Mouse (Mus musculus) heart, postnatal 25 days (tissue): ENCODE measurements around the gene Ube2v1. TPM values are rescaled to one million over a fixed set of nuclear protein-coding genes. Genes with fewer than 3 reads are reported as not detected.

Source experiments
- DNase-seq: peaks from one replicate; pipeline ENCODE4 v3.0.0; 2022; ENCODE audit warnings: low spot score
- intact Hi-C: fragments of 180-260 bp; cut with DNase I; formaldehyde crosslinking; loops from one replicate; pipeline ENCODE4 v1.15.1; 2025
- total RNA-seq, 2 experiments: library from RNA; stranded (reverse); gene quantifications; 2 replicates each; pipeline ENCODE4 v1.2.3; 2021

The Ube2v1 gene
- total RNA-seq, 2 experiments from 2014 or later: 99.3 to 105 TPM

GRCm38 (mm10) chr2:167597492-167598186, 34.3 kb downstream of the Ube2v1 start:
- peak; percentile 52 for DNase-seq
- intact Hi-C loops: no loop called here

DNA sequence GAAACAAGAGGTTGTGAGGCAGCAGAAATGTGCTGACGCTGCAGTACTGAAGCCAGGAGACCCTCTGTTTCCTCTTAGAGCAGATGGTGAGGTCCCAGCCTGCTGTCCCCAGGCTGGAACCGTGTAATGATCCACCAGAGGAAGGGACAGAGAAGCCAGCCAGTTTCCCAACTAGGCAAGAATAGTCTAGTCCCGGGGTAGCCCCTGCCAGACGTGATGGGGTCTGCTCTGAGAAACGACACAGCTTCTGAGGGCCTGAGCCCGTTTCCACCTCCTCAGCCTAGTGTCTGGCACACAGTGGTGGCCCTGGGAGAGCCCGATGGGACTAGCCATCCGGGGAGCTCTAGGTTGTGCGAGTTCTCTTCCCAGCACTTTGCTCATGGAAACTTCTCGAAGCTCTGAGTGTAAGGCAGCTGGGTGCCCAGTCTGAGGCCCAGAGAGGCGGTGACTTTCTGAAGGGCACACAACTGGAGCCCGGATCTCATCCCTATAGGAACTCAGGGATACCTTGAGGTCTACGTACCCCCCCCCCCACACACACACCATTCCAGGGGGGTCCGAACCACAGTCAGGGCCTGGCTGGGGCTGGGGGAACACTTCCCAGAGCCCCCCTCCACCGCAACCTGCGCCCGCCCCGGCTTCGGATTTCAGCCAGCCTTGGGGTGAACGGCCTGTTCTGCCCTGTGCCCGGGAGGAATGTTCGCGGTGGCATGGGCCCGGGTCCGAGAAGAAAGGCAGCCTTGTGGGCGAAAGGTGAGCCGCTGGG, 35.0 kb downstream of the Ube2v1 start:
- intact Hi-C loops: no loop called here
- DNase-seq: no peak

DNA sequence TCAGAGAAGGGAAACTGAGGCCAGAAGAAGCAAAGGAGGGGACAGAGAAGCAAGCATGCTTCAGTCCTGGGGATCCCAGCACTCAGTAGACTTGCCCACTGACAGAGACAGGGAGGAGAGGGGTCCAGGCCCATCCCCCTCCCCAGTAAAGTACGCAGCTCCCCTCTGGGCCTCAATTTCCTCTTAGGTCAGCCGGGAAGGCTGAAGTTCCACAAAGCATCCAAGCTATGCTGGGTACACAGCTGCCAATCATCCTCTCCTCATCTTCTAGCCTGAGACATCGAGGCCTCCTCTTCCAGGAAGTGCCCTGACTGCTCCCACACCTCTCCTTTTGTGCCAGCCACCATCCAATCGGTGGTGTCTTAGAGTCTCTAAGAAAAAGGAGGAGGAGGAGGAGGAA, 35.6 kb downstream of the Ube2v1 start:
- intact Hi-C loops: no loop called here
- no peak for DNase-seq

- DNase-seq: peak; percentile 65
- intact Hi-C loops: loop anchor here (2.0 kb wide), 1 partner anchor 29 kb away; no protein-coding TSS in a partner anchor
Measured at GRCm38 (mm10) chr2:167595761-167596171, 36.1 kb downstream of the Ube2v1 start.

DNA sequence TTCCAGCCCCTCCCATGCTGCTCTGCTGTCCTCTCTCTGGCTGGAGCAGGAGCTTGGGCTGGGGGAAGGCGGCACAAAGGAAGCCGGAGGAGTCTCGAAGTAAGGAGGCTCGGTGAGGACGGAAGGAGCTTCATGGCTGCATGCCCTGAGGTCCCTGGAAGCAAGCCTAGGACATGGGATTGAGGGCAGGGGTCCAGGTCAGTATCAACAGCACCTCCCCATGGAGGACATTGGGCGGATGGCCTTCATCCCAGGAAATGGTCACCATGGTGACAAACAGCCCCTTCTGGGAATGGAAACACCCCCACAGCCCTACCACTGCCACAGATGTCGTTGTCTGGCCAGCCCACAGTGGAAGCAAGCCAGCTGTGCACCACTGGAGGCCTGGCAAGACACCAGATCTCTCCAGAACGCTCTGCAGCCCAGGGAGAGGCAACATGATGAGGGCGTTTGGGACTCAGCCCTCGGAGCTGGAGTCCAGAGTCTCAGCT, 37.4 kb downstream of the Ube2v1 start:
- intact Hi-C loops: loop anchor here (2.0 kb wide), 1 partner anchor 28 kb away; no protein-coding TSS in a partner anchor
- peak; percentile 95 for DNase-seq

- DNase-seq: no peak
- intact Hi-C loops: loop anchor here (2.0 kb wide), 1 partner anchor 27 kb away; no protein-coding TSS in a partner anchor
Measured at GRCm38 (mm10) chr2:167593551-167594250, 38.2 kb downstream of the Ube2v1 start.

DNA sequence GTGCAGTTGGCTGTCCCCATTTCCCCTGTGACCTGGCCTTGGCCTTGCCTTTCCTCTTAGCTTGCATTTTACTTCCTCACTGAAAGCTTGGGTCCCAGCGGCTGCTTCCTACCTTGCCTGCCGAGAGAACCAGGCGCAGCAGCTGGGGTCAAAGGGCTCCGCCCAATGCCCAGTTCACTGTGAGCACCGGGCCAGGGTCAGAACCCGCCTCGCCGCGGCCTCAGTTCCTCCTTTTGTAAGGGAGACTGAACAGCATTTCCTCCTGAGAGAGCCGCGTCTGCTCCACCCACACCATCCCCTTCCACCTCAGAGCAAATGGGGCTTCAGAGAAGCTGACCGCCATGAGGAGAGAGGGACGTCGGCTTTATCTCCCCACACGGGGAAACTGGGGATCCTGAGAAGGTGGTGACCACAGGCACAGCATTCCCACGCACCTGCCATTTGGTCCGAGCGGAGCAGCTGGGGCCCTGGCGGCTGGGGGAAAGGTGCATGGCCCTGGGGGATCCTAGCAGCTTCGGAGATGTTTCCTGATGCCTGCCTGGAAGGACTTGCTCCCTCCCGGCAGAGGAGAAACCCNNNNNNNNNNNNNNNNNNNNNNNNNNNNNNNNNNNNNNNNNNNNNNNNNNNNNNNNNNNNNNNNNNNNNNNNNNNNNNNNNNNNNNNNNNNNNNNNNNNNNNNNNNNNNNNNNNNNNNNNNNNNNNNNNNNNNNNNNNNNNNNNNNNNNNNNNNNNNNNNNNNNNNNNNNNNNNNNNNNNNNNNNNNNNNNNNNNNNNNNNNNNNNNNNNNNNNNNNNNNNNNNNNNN, 42.9 kb downstream of the Ube2v1 start:
- intact Hi-C loops: no loop called here
- DNase-seq: peak; percentile 65

DNA sequence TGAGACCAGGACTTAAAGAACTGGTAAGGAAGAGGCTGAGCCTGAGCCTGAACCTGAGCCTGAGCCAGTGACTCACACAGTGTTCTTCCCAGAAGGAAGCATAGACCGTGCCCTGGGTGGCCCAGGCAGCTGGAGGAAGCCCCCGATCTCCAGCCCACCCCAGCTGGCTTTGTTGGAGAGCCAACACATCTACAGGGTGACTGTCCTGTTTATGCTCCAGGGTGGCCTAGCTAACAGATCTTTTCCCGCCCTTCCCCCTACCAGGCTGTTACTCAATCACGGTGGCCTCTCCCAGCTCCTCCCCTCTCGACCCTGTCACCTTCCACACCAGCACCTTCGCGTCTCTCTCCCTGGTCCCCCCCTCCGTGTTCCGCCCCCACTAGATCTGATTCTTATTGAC, 44.9 kb downstream of the Ube2v1 start:
- intact Hi-C loops: loop anchor here (2.0 kb wide), 1 partner anchor 16 kb away; no protein-coding TSS in a partner anchor
- DNase-seq: no peak

GRCm38 (mm10) chr2:167586041-167586440, 45.9 kb downstream of the Ube2v1 start:
- intact Hi-C loops: loop anchor here (2.0 kb wide), 1 partner anchor 15 kb away; no protein-coding TSS in a partner anchor
- no peak for DNase-seq

DNA sequence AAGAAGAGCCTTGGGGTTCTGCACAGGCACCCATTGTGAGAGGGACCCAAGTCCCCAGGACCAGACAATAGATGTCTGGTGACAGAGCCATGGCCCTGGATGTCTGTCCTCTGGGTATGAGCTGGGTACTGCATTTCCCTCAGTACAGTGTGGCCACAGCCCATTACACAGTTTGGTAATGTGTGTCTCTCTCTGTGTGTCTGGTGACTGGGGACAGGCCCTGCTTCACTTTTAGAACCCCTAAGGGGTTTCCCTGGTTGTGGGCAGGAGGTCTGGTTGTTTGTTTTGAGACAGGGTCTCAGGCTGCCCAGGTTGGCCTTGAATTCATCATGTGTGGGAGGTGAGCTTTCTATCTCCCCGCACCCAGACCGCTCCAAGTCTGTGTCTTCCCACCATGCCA, 46.6 kb downstream of the Ube2v1 start:
- intact Hi-C loops: no loop called here
- no peak for DNase-seq

DNA sequence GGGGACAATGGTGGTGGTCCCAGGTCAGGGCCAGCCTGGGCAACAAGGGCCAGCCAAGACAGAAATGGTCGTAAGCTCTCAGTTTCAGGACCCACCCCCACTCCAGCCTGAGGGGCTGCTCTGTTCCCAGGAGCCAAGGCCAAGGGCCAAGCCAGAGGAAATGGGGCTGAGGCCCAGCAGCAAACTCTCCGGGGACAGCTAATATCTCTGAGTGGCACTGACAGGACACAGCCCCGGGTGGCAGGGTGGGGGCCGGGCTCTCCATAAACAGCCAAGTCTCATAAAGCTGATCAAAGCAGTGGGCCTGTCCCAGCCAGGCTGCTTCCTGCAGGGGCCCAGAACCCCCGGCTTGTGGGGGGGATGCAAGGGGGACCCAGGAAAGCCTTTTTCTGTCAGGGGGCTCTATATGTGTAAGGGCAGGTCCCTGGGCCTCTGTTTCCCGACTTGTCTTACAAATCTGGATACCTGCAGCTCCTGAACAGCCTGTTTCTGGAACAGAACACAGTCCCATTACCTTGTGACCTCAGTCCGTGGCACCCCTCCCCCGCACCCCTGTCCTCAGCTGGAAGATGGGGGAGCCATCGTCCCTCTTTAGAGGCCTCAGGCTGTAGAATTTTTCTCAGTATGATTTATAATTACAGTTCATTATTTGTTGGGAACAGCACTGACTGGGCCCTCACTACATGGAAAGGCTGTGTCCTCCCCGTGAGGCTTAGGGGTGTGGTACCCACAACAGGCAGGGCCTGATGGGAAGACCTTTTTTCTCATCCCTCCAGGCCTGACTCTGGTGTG, 48.5 kb downstream of the Ube2v1 start:
- intact Hi-C loops: no loop called here
- DNase-seq: no peak

DNA sequence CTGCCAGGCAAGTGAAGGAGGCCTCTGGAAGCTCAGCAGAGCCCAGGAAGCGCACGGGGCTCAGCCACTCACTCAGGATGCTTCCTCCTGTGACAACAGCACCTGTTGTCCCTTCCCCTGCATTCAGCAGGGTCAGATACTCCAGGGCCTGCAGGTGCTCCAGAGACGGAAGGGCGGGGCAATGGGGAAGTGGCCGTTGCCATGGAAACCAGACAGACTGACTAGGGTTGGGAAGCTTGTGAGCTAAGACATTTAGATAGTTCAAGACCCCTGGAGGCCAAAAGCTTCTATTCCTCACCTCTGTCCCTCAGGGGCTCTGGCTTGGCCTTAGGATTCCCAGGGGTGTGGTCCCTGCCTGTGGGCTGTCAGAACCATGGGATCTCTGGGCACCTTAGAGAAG, 53.4 kb downstream of the Ube2v1 start:
- DNase-seq: no peak
- intact Hi-C loops: no loop called here

DNA sequence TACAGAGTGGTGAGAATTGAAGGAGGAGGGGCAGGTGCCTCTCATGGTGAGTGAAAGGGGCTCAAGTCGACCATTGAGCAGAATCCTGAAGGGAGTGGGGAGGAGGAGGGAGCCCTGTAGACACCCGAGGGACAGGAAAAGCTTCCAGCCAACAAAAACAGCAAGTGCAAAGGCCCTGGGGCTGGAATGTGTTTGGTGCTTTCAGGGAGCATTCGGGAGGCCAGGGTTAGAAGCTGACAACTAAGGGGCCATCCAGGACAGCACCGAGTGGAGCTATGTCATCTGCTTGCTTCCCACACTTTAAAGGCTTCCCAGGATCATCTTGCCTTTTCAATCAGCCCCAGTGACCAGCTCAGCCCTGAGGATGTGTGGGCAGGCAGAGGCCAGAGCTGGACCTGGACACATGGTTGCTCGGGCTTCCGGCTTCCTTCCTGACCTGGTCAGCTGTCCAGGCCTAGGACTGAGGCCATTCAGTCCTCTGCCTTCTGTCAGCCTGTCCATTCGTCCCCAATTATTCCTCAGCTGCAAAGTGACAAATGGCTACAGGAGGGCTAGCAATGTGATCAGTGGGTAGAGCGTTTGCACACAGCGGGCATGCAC, 54.6 kb downstream of the Ube2v1 start:
- intact Hi-C loops: no loop called here
- DNase-seq: no peak

DNA sequence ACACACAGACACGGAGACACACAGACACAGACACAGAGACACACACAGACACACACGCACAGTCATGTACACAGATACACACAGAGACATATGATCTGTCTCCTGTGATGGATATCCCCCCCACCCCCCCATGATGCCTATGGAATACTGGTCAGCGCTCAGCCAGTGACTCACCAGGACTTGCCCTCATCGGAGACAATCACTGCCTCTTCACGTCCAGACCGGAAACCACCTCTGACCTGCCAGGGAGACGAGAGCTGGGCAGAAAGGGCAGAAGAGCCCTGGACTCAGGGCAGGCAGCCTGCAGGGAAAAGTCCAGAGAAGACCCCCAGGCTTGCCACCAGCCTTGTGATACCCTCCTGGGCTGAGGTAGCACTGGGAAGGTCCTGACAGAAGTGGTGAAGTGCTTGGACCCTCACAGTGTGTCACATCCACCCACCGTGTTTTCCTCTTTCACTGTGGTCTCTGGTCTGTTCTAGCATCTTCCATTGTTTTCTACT, 55.7 kb downstream of the Ube2v1 start:
- intact Hi-C loops: no loop called here
- DNase-seq: no peak

GRCm38 (mm10) chr2:167575581-167575980, 56.3 kb downstream of the Ube2v1 start:
- DNase-seq: no peak
- intact Hi-C loops: no loop called here

DNA sequence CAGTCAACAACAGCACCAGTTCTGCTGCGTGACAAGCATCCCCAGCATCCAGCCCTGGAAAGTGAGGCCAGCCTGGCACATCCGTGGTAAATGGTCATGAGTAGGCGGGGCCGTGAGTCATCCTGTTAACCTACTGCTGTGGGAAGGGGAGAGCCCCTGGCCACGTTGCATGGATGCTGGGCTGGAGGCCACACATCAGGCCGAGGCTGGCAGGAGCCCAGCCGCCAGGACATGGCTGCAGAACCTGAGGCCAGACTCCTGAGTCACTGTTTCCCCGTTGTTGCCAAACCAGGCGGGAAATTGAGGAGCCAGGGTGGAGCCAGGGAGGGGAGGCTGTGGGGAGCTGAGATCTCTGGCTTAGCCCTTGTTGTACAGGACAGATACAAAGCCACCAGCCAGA, 57.1 kb downstream of the Ube2v1 start:
- DNase-seq: peak; percentile 83

DNA sequence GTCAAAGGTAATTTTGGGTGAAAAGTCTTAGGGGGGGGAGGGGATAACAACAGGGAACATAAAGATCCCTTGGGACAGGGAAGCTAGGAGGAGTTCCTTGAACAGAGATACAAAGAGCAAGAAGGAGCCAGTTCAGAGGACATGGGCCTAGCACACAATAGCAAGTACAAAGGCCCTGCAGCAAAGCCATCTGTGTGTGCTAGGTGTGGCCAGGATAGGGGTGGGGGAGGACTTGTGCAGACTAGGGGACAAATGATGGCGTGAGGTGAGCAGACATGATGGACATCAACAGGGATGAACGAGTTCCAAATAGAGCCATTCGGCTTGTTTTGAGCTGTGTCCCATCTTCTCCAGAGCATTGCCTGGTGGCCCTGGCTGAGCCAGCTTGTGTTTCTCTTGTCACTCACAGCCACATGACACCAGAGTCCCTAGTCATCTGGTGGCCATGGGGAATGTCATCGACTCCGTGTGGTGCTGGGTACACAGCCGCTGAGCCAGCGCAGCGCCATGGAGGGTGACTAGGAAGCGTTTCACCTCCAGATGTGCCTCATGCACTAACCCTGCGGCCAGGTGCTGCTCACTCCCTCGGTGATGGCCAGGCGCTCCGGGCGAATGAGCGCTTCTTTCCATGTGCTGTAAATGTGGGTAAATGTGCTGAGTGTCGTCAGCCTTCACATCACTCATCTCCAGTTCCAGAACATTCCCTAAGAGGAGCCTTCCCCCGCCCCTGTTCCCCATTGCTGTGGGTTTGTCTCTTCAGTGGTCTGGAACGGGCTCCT, 60.3 kb downstream of the Ube2v1 start:
- DNase-seq: no peak
- intact Hi-C loops: loop anchor here (2.0 kb wide), 1 partner anchor 15 kb away; no protein-coding TSS in a partner anchor

More for the DNA sequence above, 57.1 kb downstream of the Ube2v1 start:
- intact Hi-C loops: no loop called here
